Mouse (Mus musculus) mouse embryonic stem cell (cell line): Measurements from ENCODE around the gene Ankrd12.

Experiments
- in situ Hi-C, 2 experiments: fragments of 300-500 bp; cut with MboI; formaldehyde crosslinking; loops; 1 replicate in 1 of 2; 3 replicates in 1 of 2; pipeline ENCODE4 v1.14.3; 2019 to 2020; ENCODE audit warnings: low sequenced_read_pairs in 2 of 2, low pct_unique_long_range_greater_than_20kb in 1 of 2, mixed read lengths in 1 of 2; ENCODE audit not compliant: unreplicated experiment in 1 of 2

Ankrd12 gene

GRCm38 (mm10) chr17:65945420-65945819, 131.5 kb downstream of the Ankrd12 start:
- in situ Hi-C loops: no loop called here

GRCm38 (mm10) chr17:65942394-65942793, 134.5 kb downstream of the Ankrd12 start:
- in situ Hi-C loops: no loop called here

GRCm38 (mm10) chr17:65941275-65941674, 135.6 kb downstream of the Ankrd12 start:
- in situ Hi-C loops: no loop called here

- in situ Hi-C loops: no loop called here
Measured at GRCm38 (mm10) chr17:65940221-65940620, 136.7 kb downstream of the Ankrd12 start.

GRCm38 (mm10) chr17:65939461-65940192, 137.3 kb downstream of the Ankrd12 start:
- in situ Hi-C loops: no loop called here

- in situ Hi-C loops: no loop called here
Measured at GRCm38 (mm10) chr17:65937671-65938070, 139.2 kb downstream of the Ankrd12 start.

GRCm38 (mm10) chr17:65933741-65934140, 143.1 kb downstream of the Ankrd12 start:
- in situ Hi-C loops: no loop called here

GRCm38 (mm10) chr17:65931525-65931924, 145.4 kb downstream of the Ankrd12 start:
- in situ Hi-C loops: no loop called here

GRCm38 (mm10) chr17:65930960-65931359, 145.9 kb downstream of the Ankrd12 start:
- in situ Hi-C loops: no loop called here

GRCm38 (mm10) chr17:65930158-65930826, 146.6 kb downstream of the Ankrd12 start:
- in situ Hi-C loops: no loop called here

GRCm38 (mm10) chr17:65929319-65929978, 147.4 kb downstream of the Ankrd12 start:
- in situ Hi-C loops: no loop called here

GRCm38 (mm10) chr17:65927077-65927476, 149.8 kb downstream of the Ankrd12 start:
- in situ Hi-C loops: no loop called here

GRCm38 (mm10) chr17:65924218-65924617, 152.7 kb downstream of the Ankrd12 start:
- in situ Hi-C loops: no loop called here

- in situ Hi-C loops: no loop called here
Measured at GRCm38 (mm10) chr17:65921975-65922374, 154.9 kb downstream of the Ankrd12 start.

- in situ Hi-C loops: no loop called here
Measured at GRCm38 (mm10) chr17:65919235-65919634, 157.7 kb downstream of the Ankrd12 start.

GRCm38 (mm10) chr17:65916135-65916668, 160.7 kb downstream of the Ankrd12 start:
- in situ Hi-C loops: no loop called here
